Mouse (Mus musculus): ENCODE results near the gene Rpl38.

DNA sequence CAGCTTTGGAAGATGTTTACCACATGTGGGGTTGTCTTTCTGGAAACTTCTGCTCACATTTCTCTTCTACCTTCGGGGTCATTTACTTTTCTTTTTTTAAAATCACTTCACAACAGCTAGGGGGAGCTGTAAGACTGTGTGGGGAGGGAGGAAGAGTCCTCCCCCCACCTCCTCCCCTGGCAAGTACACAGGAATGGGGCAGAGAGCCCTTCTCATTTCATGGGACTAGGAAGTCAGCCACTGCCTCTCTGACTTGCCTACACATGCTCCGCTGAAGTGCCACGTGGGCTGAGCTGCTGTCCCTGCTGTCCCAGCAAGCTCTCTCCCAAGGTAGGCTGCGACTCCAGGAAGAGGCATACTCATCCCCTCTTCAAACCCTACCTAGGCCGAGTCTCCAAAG is 13.8 kb upstream of the Rpl38 start:
- TF ChIP-seq CTCF (IDR thresholded peaks at IDR 0.05; ENCODE audit: borderline replicate concordance, insufficient read depth, low read length), result no peak
- no peak for TF ChIP-seq POLR2A (IDR thresholded peaks at IDR 0.05; ENCODE audit: low read depth, low read length)

All from embryonic fibroblast, embryonic 13.5 days (primary cell).